Mouse (Mus musculus) kidney, postnatal 10 days (tissue): Measurements from ENCODE around the gene Cry2.
"Not testable (repeated sequence)": the region's sequence is repeated elsewhere in the genome, so short reads cannot be mapped to it uniquely, and the experiment has no call there.

Experiments
- DNase-seq: peaks from one replicate; pipeline ENCODE4 v3.0.0; 2021; ENCODE audit warnings: mixed read lengths

The Cry2 gene

GRCm38 (mm10) chr2:92421723-92422387 is 12.0 kb downstream of the Cry2 start:
- no peak for DNase-seq

GRCm38 (mm10) chr2:92411705-92412104 is 22.1 kb downstream of the Cry2 start:
- peak; percentile 40 for DNase-seq

- no peak for DNase-seq
These were observed 25.4 kb downstream of the Cry2 start for GRCm38 (mm10) chr2:92408309-92409045.

- DNase-seq: no peak
These were observed 28.2 kb downstream of the Cry2 start for GRCm38 (mm10) chr2:92405687-92406086.

- no peak for DNase-seq
These were observed 29.1 kb downstream of the Cry2 start for GRCm38 (mm10) chr2:92404737-92405136.

GRCm38 (mm10) chr2:92403776-92404319 is 30.0 kb downstream of the Cry2 start:
- no peak for DNase-seq

- DNase-seq: no peak
These were observed 31.1 kb downstream of the Cry2 start for GRCm38 (mm10) chr2:92402591-92403326.

GRCm38 (mm10) chr2:92401091-92401561 is 32.7 kb downstream of the Cry2 start, which contains the start of gene Mapk8ip1:
TSS of gene Mapk8ip1 (minus strand) at chr2:92401263.
- peak; percentile 65 for DNase-seq

- no peak for DNase-seq
These were observed 33.2 kb downstream of the Cry2 start for GRCm38 (mm10) chr2:92400682-92401081.

GRCm38 (mm10) chr2:92399877-92400276 is 34.0 kb downstream of the Cry2 start:
- DNase-seq: not testable (repeated sequence)

- DNase-seq: no peak
These were observed 36.4 kb downstream of the Cry2 start for GRCm38 (mm10) chr2:92397436-92397835.

- no peak for DNase-seq
These were observed 38.3 kb downstream of the Cry2 start for GRCm38 (mm10) chr2:92395535-92395934.

- DNase-seq: peak; percentile 68
These were observed 41.3 kb downstream of the Cry2 start for GRCm38 (mm10) chr2:92392318-92393264.

- DNase-seq: no peak
These were observed 42.0 kb downstream of the Cry2 start for GRCm38 (mm10) chr2:92391703-92392317.

- DNase-seq: no peak
These were observed 42.7 kb downstream of the Cry2 start for GRCm38 (mm10) chr2:92391116-92391515.

GRCm38 (mm10) chr2:92390206-92390930 is 43.5 kb downstream of the Cry2 start:
- no peak for DNase-seq

- no peak for DNase-seq
These were observed 44.2 kb downstream of the Cry2 start for GRCm38 (mm10) chr2:92389645-92390044.

GRCm38 (mm10) chr2:92388891-92389641 is 44.8 kb downstream of the Cry2 start:
- peak; percentile 93 for DNase-seq

GRCm38 (mm10) chr2:92388081-92388517 is 45.7 kb downstream of the Cry2 start:
- no peak for DNase-seq

GRCm38 (mm10) chr2:92387646-92388045 is 46.2 kb downstream of the Cry2 start:
- no peak for DNase-seq
